Comparison of ENCODE assay signal across 8 mouse cellular contexts in genomic region chr19:4282898-4283553, GRCm38 (mm10). TPM values are rescaled to one million over a fixed set of nuclear protein-coding genes. Genes with fewer than 3 reads are reported as not detected.
A peak's percentile ranks its signal among the peaks of the same experiment; 100 is the strongest.
DNase-seq lines count a peak whose midpoint lies in the region; ATAC-seq and TF ChIP-seq lines count a peak whose summit lies in the region.

Gene Ankrd13d, minus strand, starts transcription at chr19:4283137.

- H3K36me3 ChIP-seq in embryonic facial prominence, embryonic 13.5 days: peaks cover 43% of the 10 kb centered on the region
- H3K36me3 ChIP-seq in kidney, adult 2 months (ENCODE audit: control insufficient read depth, insufficient read depth, low read length): no peaks in the 10 kb centered on the region
- H3K36me3 ChIP-seq in limb, embryonic 11.5 days (ENCODE audit: control insufficient read depth, insufficient read depth, low read length): peaks cover 18% of the 10 kb centered on the region; the same call in 1 of the 2 replicates
- H3K36me3 ChIP-seq in midbrain, embryonic 13.5 days: peaks cover 48% of the 10 kb centered on the region

- peak; percentile 64 for TF ChIP-seq CTCF in kidney, adult 2 months (conservative IDR thresholded peaks at IDR 0.05; ENCODE audit: insufficient read depth, insufficient read length, low read depth, low read length)

- no peak for TF ChIP-seq POLR2A in kidney, adult 2 months (IDR thresholded peaks at IDR 0.05; ENCODE audit: low read depth, low read length)

- under 1% methylated on average over 45 of the region's 50 CpGs for WGBS in embryonic facial prominence, embryonic 13.5 days
- WGBS in kidney, adult 2 months: under 1% methylated on average over 48 of the region's 50 CpGs
- under 1% methylated on average over 48 of the region's 50 CpGs for WGBS in limb, embryonic 11.5 days
- WGBS in midbrain, embryonic 13.5 days: under 1% methylated on average over 50 of the region's 50 CpGs

- H3K9me3 ChIP-seq in embryonic facial prominence, embryonic 13.5 days: no peaks in the 10 kb centered on the region
- no peaks in the 10 kb centered on the region for H3K9me3 ChIP-seq in limb, embryonic 11.5 days (ENCODE audit: control insufficient read depth, low read length)
- no peaks in the 10 kb centered on the region for H3K9me3 ChIP-seq in midbrain, embryonic 13.5 days

- H3K4me3 ChIP-seq in embryonic facial prominence, embryonic 13.5 days: peak within 1 kb of the TSS; percentile 55
- peak within 1 kb of the TSS; percentile 84 for H3K4me3 ChIP-seq in kidney, adult 2 months (ENCODE audit: insufficient read depth, low read depth, low read length)
- peak within 1 kb of the TSS; percentile 56 for H3K4me3 ChIP-seq in limb, embryonic 11.5 days (ENCODE audit: low read depth, low read length)
- peak within 1 kb of the TSS; percentile 60 for H3K4me3 ChIP-seq in midbrain, embryonic 13.5 days (replicated peaks)

- H3K27me3 ChIP-seq in embryonic facial prominence, embryonic 13.5 days: no peaks in the 10 kb centered on the region
- no peaks in the 10 kb centered on the region for H3K27me3 ChIP-seq in kidney, adult 2 months (replicated peaks; ENCODE audit: control insufficient read depth, insufficient read depth, low read length)
- no peaks in the 10 kb centered on the region for H3K27me3 ChIP-seq in limb, embryonic 11.5 days (ENCODE audit: control insufficient read depth, insufficient read depth, low read length)
- H3K27me3 ChIP-seq in midbrain, embryonic 13.5 days: 0 out of 2 replicates have a peak, but pooled peaks cover 5% of the 10 kb centered on the region

- peak; percentile 89 for ATAC-seq in embryonic facial prominence, embryonic 13.5 days (ENCODE audit: insufficient number of reproducible peaks, insufficient read depth, low FRiP score, low TSS enrichment, low read depth)
- ATAC-seq in limb, embryonic 11.5 days (ENCODE audit: insufficient number of reproducible peaks, low FRiP score, low TSS enrichment, low read depth): peak; percentile 92
- ATAC-seq in midbrain, embryonic 13.5 days: peak; percentile 95

- peak; percentile 97 for DNase-seq in 416B (ENCODE audit: low read depth)
- peak; percentile 74 to 78 for DNase-seq in adrenal gland, postnatal 4 days (ENCODE audit: low spot score in 2 of 2)
- DNase-seq in heart, adult 18-20 months: peak; percentile 85 to 90
- DNase-seq in kidney, adult 2 months: peak; percentile 85
- peak; percentile 89 for DNase-seq in limb, embryonic 11.5 days (ENCODE audit: low spot score)
- peak; percentile 77 for DNase-seq in spleen, adult 12 weeks (ENCODE audit: low spot score)

- H3K4me1 ChIP-seq in embryonic facial prominence, embryonic 13.5 days: peaks cover 16% of the 10 kb centered on the region
- H3K4me1 ChIP-seq in kidney, adult 2 months (ENCODE audit: control insufficient read depth, insufficient read depth, low read length): no peaks in the 10 kb centered on the region
- no peaks in the 10 kb centered on the region; the same call in 1 of the 2 replicates for H3K4me1 ChIP-seq in limb, embryonic 11.5 days (ENCODE audit: control insufficient read depth, insufficient read depth, low read length)
- H3K4me1 ChIP-seq in midbrain, embryonic 13.5 days (replicated peaks): peaks cover 23% of the 10 kb centered on the region

- H3K27ac ChIP-seq in embryonic facial prominence, embryonic 13.5 days: peak within 1 kb of the TSS; percentile 16; the same call in 1 of the 2 replicates
- no peak within 1 kb of the TSS for H3K27ac ChIP-seq in kidney, adult 2 months (ENCODE audit: insufficient read depth, low read depth, low read length)
- H3K27ac ChIP-seq in limb, embryonic 11.5 days (replicated peaks; ENCODE audit: low read depth, low read length): no peak within 1 kb of the TSS
- H3K27ac ChIP-seq in midbrain, embryonic 13.5 days: peak within 1 kb of the TSS; percentile 56; the same call in 1 of the 2 replicates

- H3K4me2 ChIP-seq in embryonic facial prominence, embryonic 13.5 days: peak within 1 kb of the TSS; percentile 73
- H3K4me2 ChIP-seq in limb, embryonic 11.5 days (ENCODE audit: low read depth, severe bottlenecking): peak within 1 kb of the TSS; percentile 71
- peak within 1 kb of the TSS; percentile 74 for H3K4me2 ChIP-seq in midbrain, embryonic 13.5 days (replicated peaks)

- H3K9ac ChIP-seq in embryonic facial prominence, embryonic 13.5 days: peak within 1 kb of the TSS; percentile 75
- peak within 1 kb of the TSS; percentile 61 for H3K9ac ChIP-seq in limb, embryonic 11.5 days (ENCODE audit: low read length)
- peak within 1 kb of the TSS; percentile 84 for H3K9ac ChIP-seq in midbrain, embryonic 13.5 days (replicated peaks)

RNA-seq across cellular contexts. Expression of gene Ankrd13d, which starts in this region (rescaled TPM):
- 1 to 10 TPM; 8.2 to 8.8 TPM for total RNA-seq in adrenal gland, postnatal 4 days (2021)
- 12.6 and 13.5 TPM in 2 replicates for polyA plus RNA-seq in embryonic facial prominence, embryonic 13.5 days (2015; fragmentation: Nextera tagmentation; extraction: Ambion mirVana)
- 1 to 10 TPM in 1 of 2 experiments, under 1 TPM in 1; 0.92 to 2.1 TPM for total RNA-seq in heart, adult 18-20 months (2021)
- polyA plus RNA-seq in kidney, adult 2 months (2012; rRNA removed): 4.2 and 5.1 TPM in 2 replicates
- polyA plus RNA-seq in limb, embryonic 11.5 days (2014; fragmentation: Nextera tagmentation; extraction: Ambion mirVana): 5.6 and 7.5 TPM in 2 replicates
- polyA plus RNA-seq in midbrain, embryonic 13.5 days (2015; fragmentation: Nextera tagmentation; extraction: Ambion mirVana): 23.4 and 27.8 TPM in 2 replicates

Comparison
In these comparisons a context has a peak if more than half of its experiments do, and no peak if none do; other contexts are left out.
1. H3K27ac ChIP-seq: peak in embryonic facial prominence, embryonic 13.5 days (single experiment) and midbrain, embryonic 13.5 days (single experiment); none in kidney, adult 2 months (single experiment) and limb, embryonic 11.5 days (single experiment).
2. Peak in every context shown above with its lines, with median percentiles within 50 percentile points of each other: DNase-seq, ATAC-seq, H3K4me2 ChIP-seq, H3K4me3 ChIP-seq and H3K9ac ChIP-seq.